Mouse (Mus musculus) heart, embryonic 15.5 days (tissue): ENCODE results near the gene B3gnt8. TPM values are rescaled to one million over a fixed set of nuclear protein-coding genes. Genes with fewer than 3 reads are reported as not detected.

Experiments
- ATAC-seq: fragments of 200-750 bp; cut with Nextera tagmentation; replicated peaks from 2 replicates; pipeline ENCODE4 v1.8.0; 2017; ENCODE audit warnings: low read depth, moderate TSS enrichment; ENCODE audit not compliant: insufficient number of reproducible peaks, insufficient read depth, low FRiP score
- H3K27ac ChIP-seq: fragments of 300-500 bp; sonication (generic); 2 replicates; pipeline ENCODE4 v1.5.1; 2015; ENCODE audit warnings: mild to moderate bottlenecking, inconsistent platforms
- H3K27me3 ChIP-seq: fragments of 300-500 bp; sonication (generic); 2 replicates; pipeline ENCODE4 v1.6.1; 2015; ENCODE audit warnings: inconsistent platforms
- H3K36me3 ChIP-seq: fragments of 300-500 bp; sonication (generic); 2 replicates; pipeline ENCODE4 v1.6.1; 2015; ENCODE audit warnings: mild to moderate bottlenecking, inconsistent platforms
- H3K4me1 ChIP-seq: fragments of 300-500 bp; sonication (generic); replicated peaks from 2 replicates; pipeline ENCODE4 v1.6.1; 2015; ENCODE audit warnings: inconsistent platforms
- H3K4me2 ChIP-seq: fragments of 300-500 bp; sonication (generic); 2 replicates; pipeline ENCODE4 v1.6.1; 2015; ENCODE audit warnings: inconsistent platforms, mild to moderate bottlenecking, moderate library complexity
- H3K4me3 ChIP-seq: fragments of 300-500 bp; sonication (generic); 2 replicates; pipeline ENCODE4 v1.5.1; 2015; ENCODE audit warnings: mild to moderate bottlenecking, inconsistent platforms
- H3K9ac ChIP-seq: fragments of 300-500 bp; sonication (generic); 2 replicates; pipeline ENCODE4 v1.6.1; 2015; ENCODE audit warnings: mild to moderate bottlenecking, inconsistent platforms
- H3K9me3 ChIP-seq: fragments of 300-500 bp; sonication (generic); replicated peaks from 2 replicates; pipeline ENCODE4 v1.6.1; 2016; ENCODE audit warnings: inconsistent platforms
- WGBS: fragments of 180-500 bp; shearing (Covaris S2); methylation state at CpG from one replicate; pipeline ENCODE4 v1.1.7; 2015; ENCODE audit warnings: mixed read lengths; 5-methylcytosine and 5-hydroxymethylcytosine counted together
- polyA plus RNA-seq: library from polyadenylated mRNA; unstranded; fragments of >200 nt; fragmentation: Nextera tagmentation; extraction: Ambion mirVana; gene quantifications from 2 replicates; pipeline ENCODE4 v1.2.1, GENCODE M21; 2015

The B3gnt8 gene
- polyA plus RNA-seq, 1 experiment from 2014 or later = 6.9 TPM

- H3K27ac ChIP-seq = no peak overlapping the region
- WGBS = 91% methylated on average over 5 of the region's 5 CpGs
- ATAC-seq = no peak
Observed at GRCm38 (mm10) chr7:25620101-25620500, 6.4 kb upstream of the B3gnt8 start.

GRCm38 (mm10) chr7:25620751-25621150, 5.7 kb upstream of the B3gnt8 start:
- ATAC-seq = no peak
- Histone ChIP-seq H3K4me1 (peaks cover 19% of the 10 kb centered on the region), H3K36me3 (peaks cover 32% of the 10 kb centered on the region), H3K9ac (no peak overlapping the region), H3K9me3 (no peaks in the 10 kb centered on the region), H3K4me3 (no peak overlapping the region), H3K27ac (no peak overlapping the region), H3K27me3 (no peaks in the 10 kb centered on the region), H3K4me2 (no peak overlapping the region)
- WGBS = 89% methylated on average over 11 of the region's 11 CpGs

More at GRCm38 (mm10) chr7:25620101-25620500, 6.4 kb upstream of the B3gnt8 start:
- H3K4me3 ChIP-seq = peak overlapping the region; percentile 83
- 0 out of 2 replicates have a peak, but pooled peaks cover 2% of the 10 kb centered on the region for H3K27me3 ChIP-seq
- H3K4me1 ChIP-seq = peaks cover 15% of the 10 kb centered on the region
- H3K4me2 ChIP-seq = peak overlapping the region; percentile 83
- no peaks in the 10 kb centered on the region for H3K9me3 ChIP-seq
- no peak overlapping the region for H3K9ac ChIP-seq
- peaks cover 30% of the 10 kb centered on the region for H3K36me3 ChIP-seq

GRCm38 (mm10) chr7:25623857-25624370, 2.5 kb upstream of the B3gnt8 start:
- H3K4me1 ChIP-seq = peaks cover 47% of the 10 kb centered on the region
- WGBS = 90% methylated on average over 11 of the region's 11 CpGs
- no peak overlapping the region for H3K9ac ChIP-seq
- no peak for ATAC-seq
- H3K4me3 ChIP-seq = no peak overlapping the region
- H3K9me3 ChIP-seq = no peaks in the 10 kb centered on the region
- peaks cover 33% of the 10 kb centered on the region for H3K36me3 ChIP-seq
- no peak overlapping the region for H3K27ac ChIP-seq
- no peak overlapping the region for H3K4me2 ChIP-seq
- no peaks in the 10 kb centered on the region for H3K27me3 ChIP-seq

GRCm38 (mm10) chr7:25624851-25625250, 1.6 kb upstream of the B3gnt8 start:
- Histone ChIP-seq H3K4me3 (no peak overlapping the region), H3K4me1 (peaks cover 47% of the 10 kb centered on the region), H3K27ac (peak overlapping the region; percentile 77), H3K9ac (no peak overlapping the region), H3K4me2 (no peak overlapping the region), H3K9me3 (no peaks in the 10 kb centered on the region), H3K27me3 (no peaks in the 10 kb centered on the region), H3K36me3 (peaks cover 40% of the 10 kb centered on the region)
- WGBS = 39% methylated on average over 5 of the region's 5 CpGs
- 0 out of 2 replicates have a peak, but pooled peaks have one; percentile 11 for ATAC-seq

GRCm38 (mm10) chr7:25625594-25626250, 732 bp upstream of the B3gnt8 start:
- no peak overlapping the region for H3K9ac ChIP-seq
- peaks cover 40% of the 10 kb centered on the region for H3K36me3 ChIP-seq
- no peaks in the 10 kb centered on the region for H3K9me3 ChIP-seq
- H3K27ac ChIP-seq = peak overlapping the region; percentile 77
- no peaks in the 10 kb centered on the region for H3K27me3 ChIP-seq
- peaks cover 42% of the 10 kb centered on the region for H3K4me1 ChIP-seq
- no peak overlapping the region for H3K4me2 ChIP-seq
- ATAC-seq = no peak
- H3K4me3 ChIP-seq = no peak overlapping the region
- 72% methylated on average over 10 of the region's 10 CpGs for WGBS

- H3K36me3 ChIP-seq = peaks cover 21% of the 10 kb centered on the region
- peak overlapping the region; percentile 77 for H3K27ac ChIP-seq
- H3K27me3 ChIP-seq = no peaks in the 10 kb centered on the region
- H3K4me2 ChIP-seq = peak overlapping the region; percentile 79
- peak overlapping the region; percentile 53 for H3K4me3 ChIP-seq
- peaks cover 42% of the 10 kb centered on the region for H3K4me1 ChIP-seq
- WGBS = 16% methylated on average over 35 of the region's 38 CpGs
- H3K9me3 ChIP-seq = no peaks in the 10 kb centered on the region
- peak overlapping the region; percentile 54 for H3K9ac ChIP-seq
- ATAC-seq = peak; percentile 79
Observed at GRCm38 (mm10) chr7:25627431-25628322, 1.2 kb downstream of the B3gnt8 start.

- H3K27ac ChIP-seq = no peak overlapping the region
- H3K36me3 ChIP-seq = peaks cover 16% of the 10 kb centered on the region
- no peaks in the 10 kb centered on the region for H3K9me3 ChIP-seq
- no peak for ATAC-seq
- H3K4me1 ChIP-seq = peaks cover 42% of the 10 kb centered on the region
- H3K27me3 ChIP-seq = no peaks in the 10 kb centered on the region
- peak overlapping the region; percentile 53 for H3K4me3 ChIP-seq
- 45% methylated on average over 8 of the region's 8 CpGs for WGBS
- peak overlapping the region; percentile 79 for H3K4me2 ChIP-seq
- peak overlapping the region; percentile 54 for H3K9ac ChIP-seq
Observed at GRCm38 (mm10) chr7:25628323-25628620, 1.8 kb downstream of the B3gnt8 start.

GRCm38 (mm10) chr7:25632679-25633078, 6.2 kb downstream of the B3gnt8 start:
- no peaks in the 10 kb centered on the region for H3K27me3 ChIP-seq
- no peak for ATAC-seq
- H3K4me1 ChIP-seq = peaks cover 21% of the 10 kb centered on the region
- no peaks in the 10 kb centered on the region for H3K9me3 ChIP-seq
- H3K4me2 ChIP-seq = no peak overlapping the region
- no peak overlapping the region for H3K4me3 ChIP-seq
- H3K9ac ChIP-seq = no peak overlapping the region
- H3K27ac ChIP-seq = no peak overlapping the region
- WGBS = 82% methylated on average over 5 of the region's 5 CpGs
- peaks cover 7% of the 10 kb centered on the region; the same call in 1 of the 2 replicates for H3K36me3 ChIP-seq

- Histone ChIP-seq H3K4me2 (no peak overlapping the region), H3K9ac (no peak overlapping the region), H3K4me1 (peaks cover 12% of the 10 kb centered on the region), H3K27ac (no peak overlapping the region), H3K36me3 (peaks cover 3% of the 10 kb centered on the region; the same call in 1 of the 2 replicates), H3K9me3 (no peaks in the 10 kb centered on the region), H3K4me3 (no peak overlapping the region), H3K27me3 (no peaks in the 10 kb centered on the region)
- ATAC-seq = no peak
- 23% methylated on average over 3 of the region's 3 CpGs for WGBS
Observed at GRCm38 (mm10) chr7:25636373-25636772, 9.9 kb downstream of the B3gnt8 start.

GRCm38 (mm10) chr7:25637099-25637498, 10.6 kb downstream of the B3gnt8 start:
- 78% methylated on average over 5 of the region's 5 CpGs for WGBS
- no peak overlapping the region for H3K4me2 ChIP-seq
- peaks cover 3% of the 10 kb centered on the region; the same call in 1 of the 2 replicates for H3K36me3 ChIP-seq
- no peak overlapping the region for H3K27ac ChIP-seq
- peaks cover 12% of the 10 kb centered on the region for H3K4me1 ChIP-seq
- ATAC-seq = no peak
- no peaks in the 10 kb centered on the region for H3K9me3 ChIP-seq
- no peak overlapping the region for H3K4me3 ChIP-seq
- no peak overlapping the region for H3K9ac ChIP-seq
- no peaks in the 10 kb centered on the region for H3K27me3 ChIP-seq

GRCm38 (mm10) chr7:25639754-25640153, 13.3 kb downstream of the B3gnt8 start:
- H3K9ac ChIP-seq = no peak overlapping the region
- 90% methylated on average over 4 of the region's 4 CpGs for WGBS
- H3K27ac ChIP-seq = no peak overlapping the region
- H3K36me3 ChIP-seq = 0 out of 2 replicates have a peak, but pooled peaks cover 3% of the 10 kb centered on the region
- no peak overlapping the region for H3K4me3 ChIP-seq
- peaks cover 16% of the 10 kb centered on the region for H3K4me1 ChIP-seq
- no peak overlapping the region for H3K4me2 ChIP-seq
- no peaks in the 10 kb centered on the region for H3K27me3 ChIP-seq
- H3K9me3 ChIP-seq = no peaks in the 10 kb centered on the region
- ATAC-seq = no peak
